8 mouse cellular contexts compared by ENCODE assay signal in genomic region chr10:75439211-75439811, GRCm38 (mm10). TPM values are rescaled to one million over a fixed set of nuclear protein-coding genes. Genes with fewer than 3 reads are reported as not detected.
DNase-seq lines count a peak whose midpoint lies in the region; ATAC-seq and TF ChIP-seq lines count a peak whose summit lies in the region.

No protein-coding gene starts in this region.

- peak; percentile 86 for TF ChIP-seq CTCF in stomach, postnatal 0 days (IDR thresholded peaks at IDR 0.05; ENCODE audit: low read depth)

- peak; percentile 61 for DNase-seq in adrenal gland, postnatal 14 days
- DNase-seq in adrenal gland, adult 8-10 months: no peak
- DNase-seq in 3T3-L1 (ENCODE audit: low read depth, low spot score): peak; percentile 61
- DNase-seq in c-Kit-positive CD71-positive TER-119-positive erythroid progenitor cells, embryonic 14.5 days (ENCODE audit: low spot score): peak; percentile 28
- DNase-seq in frontal cortex, postnatal 25 days (ENCODE audit: low spot score in 2 of 2): peak; percentile 16 to 45
- peak; percentile 67 to 69 for DNase-seq in kidney, postnatal 4 days
- peak; percentile 53 for DNase-seq in mesoderm, embryonic 11.5 days (ENCODE audit: low read depth, low spot score)
- DNase-seq in stomach, postnatal 0 days (ENCODE audit: low spot score): no peak

- peak; percentile 23; the same call in 1 of the 2 replicates for ATAC-seq in stomach, postnatal 0 days (ENCODE audit: low FRiP score, low TSS enrichment)

- H3K27ac ChIP-seq in stomach, postnatal 0 days (replicated peaks): no peak overlapping the region

- H3K27me3 ChIP-seq in stomach, postnatal 0 days (ENCODE audit: control insufficient read depth, insufficient read depth, low read length): no peaks in the 10 kb centered on the region

- no peak overlapping the region for H3K4me3 ChIP-seq in stomach, postnatal 0 days (ENCODE audit: low read depth, low read length)

- no peak overlapping the region for H3K4me2 ChIP-seq in stomach, postnatal 0 days (replicated peaks; ENCODE audit: low read depth)

- no peaks in the 10 kb centered on the region for H3K9me3 ChIP-seq in stomach, postnatal 0 days (ENCODE audit: control insufficient read depth, low read length)

- H3K9ac ChIP-seq in stomach, postnatal 0 days (ENCODE audit: low read length): no peak overlapping the region

- H3K36me3 ChIP-seq in stomach, postnatal 0 days (ENCODE audit: control insufficient read depth, insufficient read depth, low read length): no peaks in the 10 kb centered on the region

- WGBS in stomach, postnatal 0 days: 41% methylated on average over 7 of the region's 7 CpGs

- no peak for TF ChIP-seq EP300 in stomach, postnatal 0 days (optimal IDR thresholded peaks at IDR 0.05)

- H3K4me1 ChIP-seq in stomach, postnatal 0 days (replicated peaks; ENCODE audit: control insufficient read depth, insufficient read depth): no peaks in the 10 kb centered on the region

RNA-seq across cellular contexts. Expression of gene Upb1, which starts 38.4 kb away (rescaled TPM):
- total RNA-seq in adrenal gland, postnatal 14 days (2021): 2.4 and 24.2 TPM in 2 replicates
- total RNA-seq in adrenal gland, adult 8-10 months (2022): 1 to 10 TPM in 3 of 4 experiments, under 1 TPM in 1; 0.65 to 1.9 (median 1.4) TPM
- polyA plus RNA-seq in stomach, postnatal 0 days (2015; fragmentation: Nextera tagmentation; extraction: Ambion mirVana): 3.8 and 5.3 TPM in 2 replicates

Comparison
In these comparisons a context has a peak if more than half of its experiments do, and no peak if none do; other contexts are left out.
1. DNase-seq: peak in adrenal gland, postnatal 14 days (single experiment), 3T3-L1 (single experiment), c-Kit-positive CD71-positive TER-119-positive erythroid progenitor cells, embryonic 14.5 days (single experiment), frontal cortex, postnatal 25 days (2 of 2), kidney, postnatal 4 days (2 of 2) and mesoderm, embryonic 11.5 days (single experiment); none in adrenal gland, adult 8-10 months (single experiment) and stomach, postnatal 0 days (single experiment).